Mouse (Mus musculus) heart, adult 2 months (tissue): ENCODE data around the gene Twist2. TPM values are rescaled to one million over a fixed set of nuclear protein-coding genes. Genes with fewer than 3 reads are reported as not detected.

Experiments used
- DNase-seq, 2 experiments: peaks; one replicate each; pipeline ENCODE4 v3.0.0; 2021
- H3K27ac ChIP-seq: fragments of 200-600 bp; 2 replicates; pipeline ENCODE4 v1.8.1; 2022
- H3K27me3 ChIP-seq: fragments of 200-500 bp; 2 replicates; pipeline ENCODE4 v1.6.1; 2012; ENCODE audit warnings: mild to moderate bottlenecking, low read length, inconsistent platforms, mixed read lengths; ENCODE audit not compliant: control insufficient read depth, insufficient read depth
- H3K36me3 ChIP-seq: fragments of 200-500 bp; 2 replicates; pipeline ENCODE4 v1.6.1; 2012; ENCODE audit warnings: low read length, inconsistent platforms; ENCODE audit not compliant: control insufficient read depth, insufficient read depth
- H3K4me1 ChIP-seq: fragments of 200-500 bp; 2 replicates; pipeline ENCODE4 v1.6.1; 2011; ENCODE audit warnings: low read length; ENCODE audit not compliant: control insufficient read depth, insufficient read depth
- H3K4me3 ChIP-seq: fragments of 200-600 bp; 2 replicates; pipeline ENCODE4 v1.8.1; 2022
- H3K79me2 ChIP-seq: fragments of 200-500 bp; replicated peaks from 2 replicates; pipeline ENCODE4 v1.6.1; 2012; ENCODE audit warnings: mild to moderate bottlenecking, inconsistent platforms, low read length, moderate library complexity, mixed read lengths; ENCODE audit not compliant: control insufficient read depth, insufficient read depth
- H3K9ac ChIP-seq: fragments of 200-500 bp; 2 replicates; pipeline ENCODE4 v1.6.1; 2012; ENCODE audit warnings: low read depth, mild to moderate bottlenecking, control low read depth, inconsistent platforms, low read length, mixed read lengths
- CTCF ChIP-seq: fragments of 200-600 bp; IDR thresholded peaks from 2 replicates; pipeline ENCODE4 v1.8.1; 2022; ENCODE audit warnings: antibody characterized with exemption, mild to moderate bottlenecking, moderate library complexity
- EP300 ChIP-seq: fragments of 200-500 bp; IDR thresholded peaks from 2 replicates; pipeline ENCODE4 v1.6.1; 2011; ENCODE audit warnings: low read depth, low read length, control low read depth; ENCODE audit not compliant: insufficient read depth
- POLR2A ChIP-seq: fragments of 200-500 bp; IDR thresholded peaks from 2 replicates; pipeline ENCODE4 v1.6.1; 2011; ENCODE audit warnings: mild to moderate bottlenecking, low read depth, low read length, control low read depth; ENCODE audit not compliant: insufficient read depth
- WGBS: fragments of 180-500 bp; shearing (Covaris S2); methylation state at CpG from one replicate; pipeline ENCODE4 v1.1.7; 2018; 5-methylcytosine and 5-hydroxymethylcytosine counted together
- intact Hi-C: fragments of 180-260 bp; cut with DNase I; formaldehyde crosslinking; loops from one replicate; pipeline ENCODE4 v1.15.1; 2025
- polyA plus RNA-seq: library from polyadenylated mRNA; depleted of rRNA; stranded (reverse); fragments of >200 nt; gene quantifications from 2 replicates; pipeline ENCODE4 v1.2.3, GENCODE M21; 2012
- total RNA-seq, 2 experiments: library from RNA; stranded (reverse); gene quantifications; 2 replicates each; pipeline ENCODE4 v1.2.3; 2021

The Twist2 gene
- total and polyA plus RNA-seq, 3 experiments = 1.1 to 4.7 (median 2.4) TPM

- H3K79me2 ChIP-seq = no peaks in the 10 kb centered on the region
- no peaks in the 10 kb centered on the region for H3K27me3 ChIP-seq
- H3K9ac ChIP-seq = no peak overlapping the region
- no peak overlapping the region for H3K4me3 ChIP-seq
- intact Hi-C loops = no loop called here
- no peak overlapping the region for H3K27ac ChIP-seq
- no peaks in the 10 kb centered on the region for H3K36me3 ChIP-seq
- DNase-seq = peak in 1 of 2 experiments; percentile 37
- TF ChIP-seq CTCF (no peak), EP300 (no peak), POLR2A (no peak)
- H3K4me1 ChIP-seq = peaks cover 8% of the 10 kb centered on the region
- WGBS = 56% methylated on average over 11 of the region's 11 CpGs
Observed at GRCm38 (mm10) chr1:91858101-91858790, 57.0 kb downstream of the Twist2 start.

GRCm38 (mm10) chr1:91858901-91859300 lies 57.6 kb downstream of the Twist2 start:
- intact Hi-C loops = no loop called here
- no peak for TF ChIP-seq CTCF
- no peak for TF ChIP-seq EP300
- no peak for TF ChIP-seq POLR2A
- peaks cover 8% of the 10 kb centered on the region for H3K4me1 ChIP-seq
- H3K79me2 ChIP-seq = no peaks in the 10 kb centered on the region
- H3K27ac ChIP-seq = no peak overlapping the region
- no peaks in the 10 kb centered on the region for H3K27me3 ChIP-seq
- H3K4me3 ChIP-seq = no peak overlapping the region
- DNase-seq = peak in 1 of 2 experiments; percentile 6
- H3K36me3 ChIP-seq = no peaks in the 10 kb centered on the region
- H3K9ac ChIP-seq = no peak overlapping the region
- 92% methylated on average over 1 of the region's 1 CpGs for WGBS

GRCm38 (mm10) chr1:91861511-91861910 lies 60.2 kb downstream of the Twist2 start:
- H3K79me2 ChIP-seq = no peaks in the 10 kb centered on the region
- no peaks in the 10 kb centered on the region for H3K27me3 ChIP-seq
- H3K4me1 ChIP-seq = peaks cover 8% of the 10 kb centered on the region
- no peak overlapping the region for H3K4me3 ChIP-seq
- TF ChIP-seq EP300 = no peak
- TF ChIP-seq CTCF = no peak
- TF ChIP-seq POLR2A = no peak
- no peak for DNase-seq
- H3K36me3 ChIP-seq = no peaks in the 10 kb centered on the region
- no peak overlapping the region for H3K9ac ChIP-seq
- intact Hi-C loops = no loop called here
- no peak overlapping the region for H3K27ac ChIP-seq
- WGBS = 46% methylated on average over 7 of the region's 7 CpGs

GRCm38 (mm10) chr1:91866001-91866400 lies 64.7 kb downstream of the Twist2 start:
- WGBS = 24% methylated on average over 2 of the region's 2 CpGs
- no peak overlapping the region for H3K9ac ChIP-seq
- intact Hi-C loops = no loop called here
- H3K4me1 ChIP-seq = no peaks in the 10 kb centered on the region
- H3K4me3 ChIP-seq = no peak overlapping the region
- DNase-seq = no peak
- no peaks in the 10 kb centered on the region for H3K36me3 ChIP-seq
- H3K27ac ChIP-seq = no peak overlapping the region
- no peak for TF ChIP-seq POLR2A
- TF ChIP-seq CTCF = no peak
- no peak for TF ChIP-seq EP300
- no peaks in the 10 kb centered on the region for H3K27me3 ChIP-seq
- H3K79me2 ChIP-seq = no peaks in the 10 kb centered on the region

GRCm38 (mm10) chr1:91871101-91871500 lies 69.8 kb downstream of the Twist2 start:
- Histone ChIP-seq H3K4me1 (no peaks in the 10 kb centered on the region; the same call in 1 of the 2 replicates), H3K27me3 (no peaks in the 10 kb centered on the region), H3K9ac (no peak overlapping the region), H3K36me3 (no peaks in the 10 kb centered on the region), H3K79me2 (no peaks in the 10 kb centered on the region), H3K27ac (no peak overlapping the region), H3K4me3 (no peak overlapping the region)
- intact Hi-C loops = loop anchor here (5.0 kb wide), 1 partner anchor 114 kb away; no protein-coding TSS in a partner anchor
- DNase-seq = no peak
- no peak for TF ChIP-seq EP300
- TF ChIP-seq CTCF = no peak
- TF ChIP-seq POLR2A = no peak
- 56% methylated on average over 6 of the region's 6 CpGs for WGBS

- Histone ChIP-seq H3K27ac (no peak overlapping the region), H3K79me2 (no peaks in the 10 kb centered on the region), H3K4me3 (no peak overlapping the region), H3K4me1 (no peaks in the 10 kb centered on the region; the same call in 1 of the 2 replicates), H3K9ac (no peak overlapping the region), H3K36me3 (no peaks in the 10 kb centered on the region), H3K27me3 (no peaks in the 10 kb centered on the region)
- TF ChIP-seq CTCF (no peak), EP300 (no peak), POLR2A (no peak)
- intact Hi-C loops = loop anchor here (5.0 kb wide), 1 partner anchor 115 kb away; no protein-coding TSS in a partner anchor
- 49% methylated on average over 8 of the region's 8 CpGs for WGBS
- peak in 1 of 2 experiments; percentile 41 for DNase-seq
Observed at GRCm38 (mm10) chr1:91872388-91873059, 71.3 kb downstream of the Twist2 start.
